Mouse (Mus musculus) heart, adult 10 weeks (tissue): ENCODE measurements around the gene Sptb. TPM values are rescaled to one million over a fixed set of nuclear protein-coding genes. Genes with fewer than 3 reads are reported as not detected.

Experiments
- polyA plus RNA-seq: library from polyadenylated mRNA; stranded (reverse); fragments of 350-450 nt; fragmentation: Illumina TruSeq; extraction: RNeasy Lipid Tissue Mini Kit (QIAGEN cat#74804); gene quantifications from one replicate; pipeline ENCODE4 v1.2.3, GENCODE M21; 2014; ENCODE audit warnings: low read depth, low replicate concordance

Sptb gene
- polyA plus RNA-seq: 49.4 TPM

DNA sequence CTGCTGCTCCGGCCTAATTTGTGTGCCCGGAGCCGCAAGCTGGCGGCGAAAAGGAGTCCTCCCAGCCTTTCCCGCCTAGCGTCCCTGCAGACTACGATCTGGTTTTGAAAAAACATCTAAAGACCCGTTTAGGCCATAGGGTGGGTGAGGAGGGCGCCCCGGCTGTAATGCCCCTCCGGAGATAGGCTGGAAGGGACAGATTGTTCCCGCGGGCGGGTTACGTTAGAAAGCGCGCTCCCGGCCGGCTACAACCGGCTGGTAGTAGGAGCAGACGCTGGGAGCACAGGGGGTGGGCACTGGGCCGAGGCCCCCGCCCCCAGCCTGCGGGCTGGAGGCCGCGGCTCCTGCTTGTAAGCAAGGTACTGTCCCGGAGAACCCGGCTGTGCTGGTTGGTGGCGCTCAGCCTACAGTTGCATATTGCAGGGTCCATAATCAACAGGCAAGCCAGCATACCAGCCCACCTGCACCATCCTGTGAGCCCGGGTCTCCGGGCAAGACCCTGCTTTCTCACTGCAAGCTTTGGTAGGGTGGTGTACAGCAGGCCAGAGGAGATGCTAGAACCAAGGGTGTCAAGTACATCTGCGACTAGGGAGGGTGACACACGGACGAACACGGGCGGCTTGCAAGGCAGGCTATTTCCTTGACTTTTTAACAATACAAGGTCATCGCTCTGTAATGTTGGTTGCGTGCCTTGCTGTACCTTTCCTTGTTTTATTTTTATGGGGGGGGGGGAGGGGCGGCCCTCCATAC lies at the start of gene Sptb:
TSS of gene Sptb (minus strand) at position 197 of the 750 bp plus-strand sequence.

DNA sequence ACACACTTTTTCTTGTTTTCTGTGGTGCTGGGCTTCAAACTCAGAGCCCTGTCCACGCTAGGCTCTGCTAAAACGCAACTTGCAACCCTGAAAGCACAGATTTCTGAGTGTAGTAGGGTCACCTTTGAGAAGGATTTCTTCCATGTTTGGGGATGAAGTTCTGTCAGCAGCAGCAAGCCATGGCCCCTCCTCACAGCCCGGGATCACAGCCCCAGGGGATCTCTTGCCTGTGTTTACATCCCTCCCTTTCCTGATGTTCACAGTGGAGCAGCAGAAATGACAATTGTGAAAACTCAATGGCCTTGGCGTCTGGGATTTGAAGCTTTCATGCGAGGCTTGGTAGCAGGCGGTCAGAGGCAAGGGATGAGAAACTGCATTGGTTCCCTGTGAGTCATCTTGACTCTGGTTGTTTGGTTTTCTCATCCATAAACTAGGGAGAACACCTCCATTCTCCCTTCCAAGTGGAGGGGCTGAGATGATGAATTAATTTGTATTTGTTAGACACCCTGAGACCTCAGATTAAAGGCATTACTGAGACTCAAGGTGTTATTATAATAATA lies 179.7 kb downstream of the Sptb start, which contains the start of gene Plekhg3:
TSS of gene Plekhg3 (plus strand) at position 312 of the 560 bp plus-strand sequence.

Other genes with a start within 250 kb of the Sptb start
- 11.1 TPM for gene Plekhg3, start 179.7 kb downstream of the Sptb start, polyA plus RNA-seq
- gene Churc1, start 55.0 kb upstream of the Sptb start, polyA plus RNA-seq: 160 TPM
- 15.2 TPM for gene Fntb, start 55.0 kb upstream of the Sptb start, polyA plus RNA-seq
- gene Gpx2, start 85.0 kb upstream of the Sptb start, polyA plus RNA-seq: not detected
- 0.55 TPM for gene Rab15, start 112.4 kb upstream of the Sptb start, polyA plus RNA-seq